Mouse (Mus musculus): ENCODE measurements around the gene Col6a3. TPM values are rescaled to one million over a fixed set of nuclear protein-coding genes. Genes with fewer than 3 reads are reported as not detected.
A peak's percentile ranks its signal among the peaks of the same experiment; 100 is the strongest.

Col6a3 gene
- polyA plus RNA-seq, 1 experiment from 2014 or later: 13.9 TPM

DNA sequence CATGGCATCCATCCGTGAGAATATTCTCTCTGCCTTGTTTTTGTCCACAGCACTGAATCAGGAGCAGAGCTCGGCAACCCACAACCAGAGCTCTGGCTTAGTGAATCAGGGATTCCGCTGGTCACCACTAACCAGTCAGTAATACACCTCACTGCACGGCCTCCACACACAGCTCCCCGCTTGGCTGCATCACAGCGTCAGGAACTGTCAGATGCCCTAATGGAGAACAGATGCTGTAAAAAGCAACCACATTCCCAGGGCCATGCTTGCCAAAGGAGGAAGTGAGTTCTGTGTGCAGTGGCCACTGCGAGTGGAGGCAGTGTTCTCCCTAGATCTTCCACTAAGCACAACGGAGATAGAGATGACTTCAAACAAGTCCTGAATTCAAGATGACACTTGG lies 93.6 kb downstream of the Col6a3 start:
- no peaks in the 10 kb centered on the region for H3K27me3 ChIP-seq (replicated peaks)
- no peak overlapping the region for H3K27ac ChIP-seq (replicated peaks)
- H3K36me3 ChIP-seq: no peaks in the 10 kb centered on the region
- H3K9me3 ChIP-seq (replicated peaks): no peaks in the 10 kb centered on the region
- no peak overlapping the region for H3K9ac ChIP-seq (replicated peaks)
- 78% methylated on average over 8 of the region's 8 CpGs for WGBS
- H3K4me1 ChIP-seq: peaks cover 22% of the 10 kb centered on the region
- H3K4me3 ChIP-seq (replicated peaks): no peak overlapping the region
- no peak overlapping the region for H3K4me2 ChIP-seq
- no peak for ATAC-seq (ENCODE audit: low FRiP score)

DNA sequence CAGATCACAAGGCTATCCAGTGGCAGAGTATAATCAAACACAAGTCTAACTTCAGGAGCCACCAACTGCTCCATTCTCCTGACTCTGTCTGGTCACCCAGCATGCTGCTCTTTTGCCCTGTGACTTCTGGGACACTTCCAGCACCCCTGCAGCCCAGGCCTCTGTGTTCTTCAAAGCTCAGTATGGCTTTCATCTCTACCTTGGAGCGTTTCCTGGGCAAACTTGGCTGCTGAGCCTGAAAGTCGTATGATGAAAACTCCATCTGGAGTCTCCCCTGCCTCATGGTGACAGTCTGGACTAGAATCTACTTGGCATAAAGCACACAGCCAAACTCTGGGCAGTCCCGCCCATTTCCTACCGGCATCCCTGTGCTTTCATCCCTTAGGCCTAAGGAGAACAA lies 95.2 kb downstream of the Col6a3 start:
- no peak for ATAC-seq (ENCODE audit: low FRiP score)
- H3K9me3 ChIP-seq (replicated peaks): no peaks in the 10 kb centered on the region
- no peak overlapping the region for H3K4me3 ChIP-seq (replicated peaks)
- H3K4me2 ChIP-seq: no peak overlapping the region
- no peaks in the 10 kb centered on the region for H3K27me3 ChIP-seq (replicated peaks)
- H3K9ac ChIP-seq (replicated peaks): no peak overlapping the region
- WGBS: 81% methylated on average over 4 of the region's 4 CpGs
- H3K27ac ChIP-seq (replicated peaks): no peak overlapping the region
- H3K36me3 ChIP-seq: no peaks in the 10 kb centered on the region
- peaks cover 23% of the 10 kb centered on the region for H3K4me1 ChIP-seq

DNA sequence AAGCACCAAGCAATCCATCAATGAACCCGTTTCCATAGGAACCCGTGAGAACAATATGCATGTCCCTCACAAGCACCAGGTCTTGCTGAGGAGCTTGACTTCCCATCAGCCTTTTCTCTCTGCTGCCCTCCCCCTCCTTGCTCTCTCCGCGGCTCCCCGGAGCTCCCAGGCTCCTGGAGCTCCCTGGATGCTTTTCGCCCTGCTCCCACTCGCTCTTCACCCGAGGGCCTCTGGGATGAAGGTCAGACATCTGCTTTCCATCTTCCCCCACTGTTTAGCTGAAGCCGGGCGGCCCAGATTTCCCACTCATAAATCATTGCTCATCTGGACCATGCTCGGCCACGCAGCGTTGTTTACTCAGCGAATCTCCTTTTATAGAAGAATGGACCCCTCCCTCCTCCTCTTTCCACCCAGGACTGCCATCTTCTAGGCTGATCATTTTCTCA lies 99.8 kb downstream of the Col6a3 start:
- Histone ChIP-seq H3K9me3 (replicated peaks) (no peaks in the 10 kb centered on the region), H3K27ac (replicated peaks) (peak overlapping the region; percentile 86), H3K4me1 (peaks cover 17% of the 10 kb centered on the region), H3K9ac (replicated peaks) (peak overlapping the region; percentile 32), H3K27me3 (replicated peaks) (no peaks in the 10 kb centered on the region), H3K36me3 (no peaks in the 10 kb centered on the region), H3K4me2 (peak overlapping the region; percentile 64), H3K4me3 (replicated peaks) (peak overlapping the region; percentile 35)
- ATAC-seq (ENCODE audit: low FRiP score): peak; percentile 92
- WGBS: 1% methylated on average over 14 of the region's 14 CpGs

DNA sequence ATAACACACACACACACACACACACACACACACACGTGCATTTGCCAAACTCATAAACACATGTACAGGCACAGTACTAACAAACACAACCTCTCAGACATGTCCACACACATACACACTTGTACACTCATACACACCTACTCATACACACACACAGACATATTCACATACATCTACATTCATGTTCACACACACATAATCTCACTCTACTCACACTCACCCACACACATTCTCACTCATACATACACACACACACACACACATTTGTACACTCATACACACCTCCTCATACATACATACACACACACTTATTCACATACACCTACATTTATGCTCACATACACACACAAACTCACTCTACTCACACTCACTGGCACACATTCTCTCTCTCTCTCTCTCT lies 100.3 kb downstream of the Col6a3 start:
- Histone ChIP-seq H3K27ac (replicated peaks) (peak overlapping the region; percentile 86), H3K4me2 (peak overlapping the region; percentile 64), H3K36me3 (no peaks in the 10 kb centered on the region), H3K9me3 (replicated peaks) (no peaks in the 10 kb centered on the region), H3K27me3 (replicated peaks) (no peaks in the 10 kb centered on the region), H3K4me1 (peaks cover 17% of the 10 kb centered on the region), H3K4me3 (replicated peaks) (no peak overlapping the region), H3K9ac (replicated peaks) (no peak overlapping the region)
- 75% methylated on average over 1 of the region's 1 CpGs for WGBS
- ATAC-seq (ENCODE audit: low FRiP score): peak; percentile 50

DNA sequence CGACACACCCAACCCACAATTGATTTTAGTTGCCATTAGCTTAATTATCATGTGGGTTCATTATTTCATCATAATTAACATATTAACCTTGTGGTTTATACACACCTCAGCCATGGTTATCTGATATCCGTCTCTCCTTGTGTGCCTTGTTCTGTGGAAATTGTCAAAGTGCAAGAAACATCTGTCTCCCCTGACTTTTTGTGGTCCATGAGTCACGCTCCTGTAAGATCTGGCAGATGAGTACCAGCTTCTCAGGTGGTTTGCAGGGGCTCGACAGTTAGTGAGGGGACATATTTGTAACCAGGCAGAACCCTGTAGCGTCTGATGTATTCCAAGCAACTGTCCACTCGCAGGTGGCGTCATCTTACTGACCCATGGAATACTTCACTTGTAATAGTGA lies 101.1 kb downstream of the Col6a3 start:
- H3K27me3 ChIP-seq (replicated peaks): no peaks in the 10 kb centered on the region
- peaks cover 17% of the 10 kb centered on the region for H3K4me1 ChIP-seq
- H3K4me2 ChIP-seq: no peak overlapping the region
- no peaks in the 10 kb centered on the region for H3K9me3 ChIP-seq (replicated peaks)
- H3K27ac ChIP-seq (replicated peaks): no peak overlapping the region
- WGBS: 85% methylated on average over 7 of the region's 7 CpGs
- H3K4me3 ChIP-seq (replicated peaks): no peak overlapping the region
- no peak overlapping the region for H3K9ac ChIP-seq (replicated peaks)
- no peak for ATAC-seq (ENCODE audit: low FRiP score)
- no peaks in the 10 kb centered on the region for H3K36me3 ChIP-seq

DNA sequence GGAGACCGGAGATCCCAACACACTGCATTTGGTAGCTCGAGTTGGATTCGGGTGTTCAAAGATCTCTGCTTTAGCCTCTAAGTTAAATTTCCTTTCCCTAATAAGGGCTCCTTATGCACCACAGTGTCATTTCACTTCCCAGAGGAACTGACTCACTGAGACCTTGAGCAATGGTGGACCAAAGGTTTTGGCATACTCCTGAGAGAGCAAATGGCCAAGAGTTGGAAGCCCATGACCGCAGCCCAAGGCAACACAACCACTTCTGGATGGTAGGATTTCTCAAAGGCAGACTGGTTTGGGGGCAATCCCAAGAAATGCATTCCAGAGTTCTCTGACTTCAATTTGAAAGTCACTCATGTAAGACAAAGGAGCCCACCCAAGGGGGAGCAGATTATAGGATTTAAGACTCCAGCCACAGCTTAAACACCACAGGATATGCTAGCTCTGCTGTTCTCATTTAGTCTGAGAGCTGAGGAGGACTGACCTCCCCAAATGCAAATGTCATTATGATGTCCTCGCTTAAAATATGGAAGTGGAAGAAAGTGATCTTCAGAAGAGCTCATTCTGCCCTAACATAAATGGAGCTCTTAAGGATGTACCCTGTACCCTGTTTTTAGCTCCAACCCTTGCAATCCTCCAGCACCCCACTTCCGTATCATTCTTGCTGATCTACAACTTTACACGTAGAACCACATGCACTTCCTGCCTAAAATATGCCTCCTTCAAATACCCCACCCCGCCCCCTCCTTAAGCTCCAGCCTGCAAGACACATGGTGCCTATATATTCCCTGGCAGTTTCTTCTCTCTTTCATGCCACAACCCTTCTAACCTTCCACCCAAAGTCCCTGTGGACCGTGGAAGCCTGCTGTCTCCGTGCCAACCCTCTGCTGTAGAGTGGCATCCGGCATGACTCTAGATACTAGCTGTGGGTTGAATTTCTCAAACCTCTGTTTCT lies 103.3 kb downstream of the Col6a3 start:
- no peak overlapping the region for H3K27ac ChIP-seq (replicated peaks)
- no peaks in the 10 kb centered on the region for H3K9me3 ChIP-seq (replicated peaks)
- H3K9ac ChIP-seq (replicated peaks): no peak overlapping the region
- no peak overlapping the region for H3K4me3 ChIP-seq (replicated peaks)
- ATAC-seq (ENCODE audit: low FRiP score): no peak
- no peaks in the 10 kb centered on the region for H3K36me3 ChIP-seq
- H3K27me3 ChIP-seq (replicated peaks): no peaks in the 10 kb centered on the region
- peaks cover 15% of the 10 kb centered on the region for H3K4me1 ChIP-seq
- no peak overlapping the region for H3K4me2 ChIP-seq
- 86% methylated on average over 11 of the region's 11 CpGs for WGBS

DNA sequence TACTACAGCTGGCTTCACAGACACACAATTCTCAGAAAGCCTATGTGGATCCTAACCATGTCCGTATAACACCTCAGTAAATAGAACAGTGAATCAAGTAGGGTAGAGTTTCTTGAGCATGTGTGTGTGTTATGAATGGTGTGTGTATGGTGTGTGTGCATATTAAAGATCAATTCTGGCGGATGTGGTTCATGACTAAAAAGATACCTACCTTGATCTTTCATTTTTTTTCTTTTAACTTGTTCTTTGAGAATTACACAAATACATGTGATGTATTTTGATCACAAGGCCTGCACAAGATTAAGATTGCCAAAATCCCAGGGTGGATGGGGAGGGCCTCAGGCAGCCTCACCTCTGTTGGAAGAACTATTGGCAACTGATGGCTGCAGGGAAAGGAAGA lies 104.9 kb downstream of the Col6a3 start:
- Histone ChIP-seq H3K36me3 (no peaks in the 10 kb centered on the region), H3K4me3 (replicated peaks) (no peak overlapping the region), H3K4me2 (no peak overlapping the region), H3K9me3 (replicated peaks) (no peaks in the 10 kb centered on the region), H3K9ac (replicated peaks) (no peak overlapping the region), H3K27ac (replicated peaks) (no peak overlapping the region), H3K27me3 (replicated peaks) (no peaks in the 10 kb centered on the region), H3K4me1 (peaks cover 12% of the 10 kb centered on the region)
- no peak for ATAC-seq (ENCODE audit: low FRiP score)
- 99% methylated on average over 2 of the region's 2 CpGs for WGBS

DNA sequence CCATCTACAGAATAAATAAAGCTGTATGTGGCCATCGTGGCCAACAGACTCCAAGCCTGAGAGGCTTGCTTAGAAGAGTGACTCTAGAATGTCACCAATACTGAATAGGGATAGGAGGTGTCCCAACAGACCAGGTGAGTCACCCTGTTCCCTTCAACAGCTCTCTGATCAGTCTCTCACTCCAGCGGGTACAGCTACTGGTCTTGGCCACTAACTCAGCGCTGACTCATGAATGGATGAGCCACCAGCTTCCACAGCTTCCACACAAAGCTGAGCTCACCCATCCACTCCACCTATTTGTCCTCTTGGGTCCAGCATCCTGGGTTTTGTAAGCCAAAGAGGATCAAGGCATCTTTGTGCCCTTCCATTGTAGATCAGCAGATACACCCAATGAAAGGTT lies 114.3 kb downstream of the Col6a3 start:
- no peak for ATAC-seq (ENCODE audit: low FRiP score)
- peaks cover 18% of the 10 kb centered on the region for H3K4me1 ChIP-seq
- H3K4me3 ChIP-seq (replicated peaks): no peak overlapping the region
- H3K36me3 ChIP-seq: no peaks in the 10 kb centered on the region
- 87% methylated on average over 3 of the region's 3 CpGs for WGBS
- H3K27me3 ChIP-seq (replicated peaks): no peaks in the 10 kb centered on the region
- H3K9me3 ChIP-seq (replicated peaks): no peaks in the 10 kb centered on the region
- no peak overlapping the region for H3K9ac ChIP-seq (replicated peaks)
- no peak overlapping the region for H3K4me2 ChIP-seq
- no peak overlapping the region for H3K27ac ChIP-seq (replicated peaks)

DNA sequence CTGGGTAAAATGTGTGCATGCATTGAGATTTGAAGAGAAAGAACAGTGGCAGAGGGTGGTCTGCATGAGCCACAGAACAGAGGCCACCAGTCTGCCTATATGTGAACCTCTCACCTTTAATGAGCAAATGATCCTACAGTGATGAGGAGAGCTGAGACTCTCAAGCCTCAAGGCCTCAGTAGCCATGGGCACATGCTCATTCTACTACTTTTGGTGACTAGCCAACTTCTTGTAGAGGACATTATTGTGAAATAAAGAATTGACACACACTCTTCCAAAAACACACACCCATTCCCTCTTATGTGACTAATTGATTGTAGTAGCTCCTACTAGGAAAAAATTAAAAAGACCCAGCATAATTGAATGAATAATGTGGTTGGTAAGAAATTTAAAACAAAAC lies 120.0 kb downstream of the Col6a3 start:
- ATAC-seq (ENCODE audit: low FRiP score): no peak

DNA sequence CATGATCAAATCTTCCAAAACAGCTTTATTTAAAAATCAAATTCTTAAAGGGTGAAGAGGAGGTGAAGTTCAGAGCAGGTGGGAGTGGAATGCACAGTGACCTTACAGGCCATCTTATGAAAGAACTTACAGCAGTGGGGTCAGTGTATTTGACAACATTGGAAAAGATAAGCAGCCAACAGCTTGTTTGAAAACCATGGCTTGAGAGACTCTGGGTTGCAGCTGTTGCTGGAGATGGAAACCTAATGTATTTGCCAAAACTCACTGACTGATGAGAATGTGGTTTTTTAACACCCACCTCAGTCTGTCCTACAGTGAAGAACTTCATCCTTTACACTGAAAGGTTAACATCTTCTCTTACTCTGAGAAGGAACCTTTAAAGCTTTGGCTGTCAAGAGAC lies 120.4 kb downstream of the Col6a3 start:
- no peak overlapping the region for H3K9ac ChIP-seq (replicated peaks)
- H3K4me2 ChIP-seq: no peak overlapping the region
- no peak overlapping the region for H3K27ac ChIP-seq (replicated peaks)
- no peaks in the 10 kb centered on the region for H3K9me3 ChIP-seq (replicated peaks)
- H3K4me1 ChIP-seq: no peaks in the 10 kb centered on the region
- no peak for ATAC-seq (ENCODE audit: low FRiP score)
- H3K36me3 ChIP-seq: no peaks in the 10 kb centered on the region
- H3K27me3 ChIP-seq (replicated peaks): no peaks in the 10 kb centered on the region
- no peak overlapping the region for H3K4me3 ChIP-seq (replicated peaks)

More for the DNA sequence above, 120.0 kb downstream of the Col6a3 start:
- H3K27me3 ChIP-seq (replicated peaks): no peaks in the 10 kb centered on the region
- no peaks in the 10 kb centered on the region for H3K4me1 ChIP-seq
- no peak overlapping the region for H3K27ac ChIP-seq (replicated peaks)
- H3K9ac ChIP-seq (replicated peaks): no peak overlapping the region
- no peaks in the 10 kb centered on the region for H3K36me3 ChIP-seq
- H3K4me3 ChIP-seq (replicated peaks): no peak overlapping the region
- no peaks in the 10 kb centered on the region for H3K9me3 ChIP-seq (replicated peaks)
- H3K4me2 ChIP-seq: no peak overlapping the region

DNA sequence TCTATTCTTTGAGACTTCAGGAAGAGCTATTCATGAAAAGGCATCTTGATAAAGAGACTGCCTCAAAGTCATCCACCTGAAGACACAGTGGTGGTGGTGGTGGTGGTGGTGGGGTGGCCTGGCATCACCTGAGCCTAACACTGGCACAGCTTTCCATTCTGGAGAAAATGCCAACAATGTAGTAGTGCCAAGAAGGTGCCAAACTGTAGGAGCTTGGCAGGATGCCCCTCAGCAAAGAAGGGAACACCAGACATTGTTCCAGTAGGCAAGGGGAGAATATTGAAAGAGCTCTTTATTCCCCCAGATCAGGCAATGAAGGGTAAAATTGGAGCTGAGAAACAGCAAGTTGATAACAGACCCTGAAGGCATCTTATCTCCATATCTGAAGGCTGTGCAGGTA lies 121.8 kb downstream of the Col6a3 start:
- H3K9ac ChIP-seq (replicated peaks): no peak overlapping the region
- ATAC-seq (ENCODE audit: low FRiP score): no peak

DNA sequence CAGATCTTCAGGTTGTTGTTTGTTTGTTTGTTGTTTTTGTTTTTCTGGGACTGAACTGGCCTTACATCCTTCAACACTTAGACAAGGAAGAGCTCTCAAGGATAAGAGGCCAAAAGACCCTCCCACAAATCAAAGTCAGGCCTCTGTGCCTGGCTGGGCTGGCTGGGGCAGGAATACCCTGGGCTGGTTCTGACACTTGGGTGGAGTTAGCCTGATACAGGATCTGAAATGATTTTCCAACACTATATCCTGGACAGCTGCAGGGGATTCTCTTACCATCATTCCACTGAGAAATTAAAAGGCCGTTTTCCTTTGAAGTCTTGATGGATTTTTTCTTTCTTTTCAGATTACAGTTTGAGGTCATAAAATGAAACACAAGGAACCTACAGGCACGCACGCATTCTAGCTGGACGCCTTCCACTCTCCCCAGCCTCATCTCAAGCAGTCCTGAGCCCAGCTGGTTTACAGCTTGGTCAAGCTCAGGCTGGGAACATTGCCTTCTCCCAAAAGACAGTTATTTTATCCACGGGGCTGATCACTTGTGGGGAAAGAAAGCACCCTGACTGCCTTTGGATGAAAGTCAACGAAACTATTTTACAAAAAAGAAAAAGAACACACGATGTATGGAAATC lies 123.0 kb downstream of the Col6a3 start:
- Histone ChIP-seq H3K4me1 (no peaks in the 10 kb centered on the region), H3K9me3 (replicated peaks) (no peaks in the 10 kb centered on the region), H3K4me3 (replicated peaks) (no peak overlapping the region), H3K27ac (replicated peaks) (no peak overlapping the region), H3K4me2 (no peak overlapping the region), H3K9ac (replicated peaks) (no peak overlapping the region), H3K27me3 (replicated peaks) (no peaks in the 10 kb centered on the region), H3K36me3 (no peaks in the 10 kb centered on the region)
- 52% methylated on average over 7 of the region's 7 CpGs for WGBS
- ATAC-seq (ENCODE audit: low FRiP score): no peak

More for the DNA sequence above, 121.8 kb downstream of the Col6a3 start:
- H3K4me2 ChIP-seq: no peak overlapping the region
- H3K36me3 ChIP-seq: no peaks in the 10 kb centered on the region
- H3K27ac ChIP-seq (replicated peaks): no peak overlapping the region
- H3K4me1 ChIP-seq: no peaks in the 10 kb centered on the region
- no peaks in the 10 kb centered on the region for H3K9me3 ChIP-seq (replicated peaks)
- H3K4me3 ChIP-seq (replicated peaks): no peak overlapping the region
- no peaks in the 10 kb centered on the region for H3K27me3 ChIP-seq (replicated peaks)

All from neural tube, embryonic 15.5 days (tissue).